Mouse (Mus musculus) hindbrain, embryonic 16.5 days (tissue): ENCODE results near the gene Castor1. TPM values are rescaled to one million over a fixed set of nuclear protein-coding genes. Genes with fewer than 3 reads are reported as not detected.

Source experiments
- ATAC-seq: fragments of 200-750 bp; cut with Nextera tagmentation; 2 replicates; pipeline ENCODE4 v1.8.0; 2017; ENCODE audit warnings: moderate TSS enrichment, moderate library complexity
- H3K27ac ChIP-seq: fragments of 300-500 bp; sonication (generic); 2 replicates; pipeline ENCODE4 v1.5.1; 2014; ENCODE audit warnings: low read depth, mild to moderate bottlenecking, control low read depth, low read length, moderate library complexity
- H3K27me3 ChIP-seq: fragments of 300-500 bp; sonication (generic); replicated peaks from 2 replicates; pipeline ENCODE4 v1.6.1; 2014; ENCODE audit warnings: low read length; ENCODE audit not compliant: control insufficient read depth, insufficient read depth
- H3K36me3 ChIP-seq: fragments of 300-500 bp; sonication (generic); 2 replicates; pipeline ENCODE4 v1.6.1; 2014; ENCODE audit warnings: mild to moderate bottlenecking, low read length, moderate library complexity, mixed read lengths; ENCODE audit not compliant: control insufficient read depth, insufficient read depth
- H3K4me1 ChIP-seq: fragments of 300-500 bp; sonication (generic); 2 replicates; pipeline ENCODE4 v1.6.1; 2014; ENCODE audit warnings: low read depth, low read length; ENCODE audit not compliant: control insufficient read depth, insufficient read depth
- H3K4me2 ChIP-seq: fragments of 300-500 bp; sonication (generic); 2 replicates; pipeline ENCODE4 v1.6.1; 2014; ENCODE audit warnings: mild to moderate bottlenecking, low read length, control low read depth, moderate library complexity
- H3K4me3 ChIP-seq: fragments of 300-500 bp; sonication (generic); 2 replicates; pipeline ENCODE4 v1.5.1; 2014; ENCODE audit warnings: mild to moderate bottlenecking, low read length, control low read depth, moderate library complexity
- H3K9ac ChIP-seq: fragments of 300-500 bp; sonication (generic); 2 replicates; pipeline ENCODE4 v1.6.1; 2014; ENCODE audit warnings: low read depth, mild to moderate bottlenecking, control low read depth, low read length, moderate library complexity
- H3K9me3 ChIP-seq: fragments of 300-500 bp; sonication (generic); 2 replicates; pipeline ENCODE4 v1.6.1; 2014; ENCODE audit warnings: mild to moderate bottlenecking, low read length, moderate library complexity; ENCODE audit not compliant: control insufficient read depth
- WGBS: fragments of 180-500 bp; shearing (Covaris S2); extraction: QIAGEN DNeasy Blood & Tissue Kit; methylation state at CpG from one replicate; pipeline ENCODE4 v1.1.7; 2014; 5-methylcytosine and 5-hydroxymethylcytosine counted together
- polyA plus RNA-seq: library from polyadenylated mRNA; unstranded; fragments of >200 nt; fragmentation: Nextera tagmentation; extraction: Ambion mirVana; gene quantifications from 2 replicates; pipeline ENCODE4 v1.2.1, GENCODE M21; 2015

The Castor1 gene
- polyA plus RNA-seq, 1 experiment from 2014 or later, result 7.4 TPM

DNA sequence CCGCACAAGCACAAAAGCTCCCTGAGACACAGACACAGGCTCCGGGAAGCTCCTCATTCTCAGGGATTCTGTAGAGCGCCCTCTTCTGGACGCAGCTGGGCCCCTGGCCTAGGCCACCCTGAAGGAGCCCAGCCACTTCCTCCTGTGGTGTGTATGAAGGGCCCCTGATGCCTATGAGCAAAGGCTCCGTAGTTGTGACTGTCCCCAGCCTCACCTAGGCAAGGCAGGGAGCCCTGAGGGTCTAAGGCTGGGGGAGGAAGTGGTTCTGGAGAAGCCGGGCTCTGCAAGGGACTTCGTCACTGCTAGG is 43.1 kb downstream of the Castor1 start:
- WGBS, result 43% methylated on average over 7 of the region's 7 CpGs
- Histone ChIP-seq H3K4me2 (no peak overlapping the region), H3K4me3 (no peak overlapping the region), H3K4me1 (peaks cover 14% of the 10 kb centered on the region), H3K9me3 (no peaks in the 10 kb centered on the region), H3K27me3 (peaks cover 16% of the 10 kb centered on the region), H3K36me3 (no peaks in the 10 kb centered on the region), H3K27ac (no peak overlapping the region), H3K9ac (no peak overlapping the region)
- no peak for ATAC-seq

DNA sequence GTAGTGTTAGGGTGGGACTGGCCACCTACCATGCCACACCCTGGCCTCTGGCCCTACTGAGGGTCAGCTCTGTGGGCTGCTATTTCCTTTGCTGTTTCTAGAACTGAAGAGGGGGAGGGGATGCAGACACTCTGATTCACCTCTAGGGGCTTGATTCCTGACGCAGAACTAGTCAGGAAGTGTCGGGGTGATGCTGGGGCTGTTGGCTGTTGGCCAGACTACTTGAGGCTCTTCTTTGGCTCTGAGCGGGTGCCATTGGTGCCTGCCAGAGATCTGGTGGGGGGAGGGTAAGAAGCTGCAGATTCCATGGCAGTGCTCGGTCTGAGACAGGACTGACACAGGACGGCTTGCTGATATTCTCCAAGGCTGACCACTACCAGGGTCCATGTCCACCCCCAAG is 43.9 kb downstream of the Castor1 start:
- Histone ChIP-seq H3K36me3 (no peaks in the 10 kb centered on the region), H3K9ac (no peak overlapping the region), H3K27ac (no peak overlapping the region), H3K4me2 (no peak overlapping the region), H3K4me3 (no peak overlapping the region), H3K9me3 (no peaks in the 10 kb centered on the region), H3K4me1 (peaks cover 18% of the 10 kb centered on the region), H3K27me3 (peaks cover 18% of the 10 kb centered on the region)
- ATAC-seq, result 0 out of 2 replicates have a peak, but pooled peaks have one; percentile 21
- 23% methylated on average over 5 of the region's 5 CpGs for WGBS

DNA sequence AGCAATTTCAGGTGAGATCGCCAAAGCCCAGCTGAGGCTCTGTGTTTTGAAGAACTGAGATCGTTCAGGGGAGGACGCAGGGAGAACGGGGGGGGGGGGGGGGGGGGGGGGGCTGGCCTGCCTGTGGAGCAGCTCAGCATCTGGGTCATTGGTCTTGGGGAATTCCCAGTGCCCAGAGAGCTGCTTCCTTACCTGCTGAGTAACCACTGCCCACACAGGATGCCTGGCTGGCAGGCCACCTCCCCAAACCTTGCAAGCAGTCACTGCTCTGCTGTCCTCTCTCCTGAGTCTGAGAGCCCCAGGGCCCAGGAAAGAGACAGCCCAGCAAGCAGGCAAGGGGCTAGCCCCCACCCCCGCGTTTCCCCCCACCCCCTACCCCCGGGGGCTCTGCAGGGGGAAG is 44.8 kb downstream of the Castor1 start:
- no peak overlapping the region for H3K4me3 ChIP-seq
- no peak overlapping the region; the same call in 1 of the 2 replicates for H3K9ac ChIP-seq
- H3K4me1 ChIP-seq, result peaks cover 19% of the 10 kb centered on the region
- no peak overlapping the region for H3K4me2 ChIP-seq
- ATAC-seq, result no peak
- peaks cover 27% of the 10 kb centered on the region for H3K27me3 ChIP-seq
- no peaks in the 10 kb centered on the region for H3K9me3 ChIP-seq
- WGBS, result 28% methylated on average over 7 of the region's 7 CpGs
- no peak overlapping the region for H3K27ac ChIP-seq
- no peaks in the 10 kb centered on the region for H3K36me3 ChIP-seq

- H3K9ac ChIP-seq, result no peak overlapping the region
These were observed 45.3 kb downstream of the Castor1 start for GRCm38 (mm10) chr11:4263296-4263695.

GRCm38 (mm10) chr11:4264066-4264465 is 46.0 kb downstream of the Castor1 start:
- peaks cover 18% of the 10 kb centered on the region for H3K4me1 ChIP-seq
- no peak for ATAC-seq
- H3K9me3 ChIP-seq, result no peaks in the 10 kb centered on the region
- no peak overlapping the region for H3K4me3 ChIP-seq
- no peak overlapping the region for H3K4me2 ChIP-seq
- WGBS, result 70% methylated on average over 7 of the region's 7 CpGs
- H3K27ac ChIP-seq, result no peak overlapping the region
- H3K27me3 ChIP-seq, result peaks cover 29% of the 10 kb centered on the region
- no peaks in the 10 kb centered on the region for H3K36me3 ChIP-seq
- no peak overlapping the region for H3K9ac ChIP-seq

More at GRCm38 (mm10) chr11:4263296-4263695, 45.3 kb downstream of the Castor1 start:
- no peak overlapping the region for H3K27ac ChIP-seq
- peaks cover 29% of the 10 kb centered on the region for H3K27me3 ChIP-seq
- no peaks in the 10 kb centered on the region for H3K9me3 ChIP-seq
- no peak for ATAC-seq
- H3K4me1 ChIP-seq, result peaks cover 19% of the 10 kb centered on the region
- WGBS, result 22% methylated on average over 1 of the region's 1 CpGs
- no peak overlapping the region for H3K4me3 ChIP-seq
- no peak overlapping the region for H3K4me2 ChIP-seq
- H3K36me3 ChIP-seq, result no peaks in the 10 kb centered on the region

DNA sequence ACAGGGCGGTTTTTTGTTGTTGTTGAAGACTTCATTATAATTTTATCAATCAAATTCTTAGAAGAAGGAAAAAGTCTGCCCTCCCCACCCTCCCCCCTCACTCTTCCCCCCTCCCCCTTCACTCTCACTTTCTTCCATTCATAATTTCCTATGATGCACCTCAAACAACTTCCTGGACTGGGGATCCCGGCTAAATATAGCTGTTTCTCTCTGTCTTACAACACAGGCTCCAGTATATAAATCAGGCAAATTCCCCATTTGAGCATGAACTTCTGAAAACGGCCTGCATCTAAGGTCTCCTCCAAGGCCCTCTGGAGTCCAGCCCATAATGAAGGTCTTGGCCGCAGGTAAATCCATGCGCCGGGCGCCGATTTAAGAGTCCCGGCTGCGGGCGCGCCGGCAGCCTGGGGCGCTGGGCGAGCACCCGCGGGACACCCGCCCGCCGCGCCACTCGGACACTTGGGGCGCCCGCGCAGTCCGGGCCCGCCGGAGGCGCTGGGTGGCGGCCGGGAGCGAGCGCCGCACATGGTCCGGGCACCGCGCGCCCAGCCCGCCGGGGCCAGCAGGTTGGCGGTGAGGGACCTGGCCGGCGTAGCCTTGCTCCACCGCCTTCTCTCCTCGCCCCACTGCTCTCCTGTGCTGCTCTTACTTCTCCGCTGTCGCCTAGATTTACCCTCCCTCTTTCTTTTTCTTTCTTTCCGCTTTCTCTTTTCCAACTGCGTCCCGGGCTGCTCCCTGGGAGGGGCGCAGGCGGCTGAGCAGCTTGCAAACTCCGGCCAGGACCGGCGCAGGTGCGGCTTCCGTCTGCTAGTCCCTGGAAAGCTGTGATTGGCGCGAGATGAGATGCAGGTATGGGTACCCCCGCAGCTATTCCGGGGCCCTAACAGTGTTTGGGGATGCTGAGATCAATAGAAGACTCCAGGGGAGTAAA is 48.5 kb downstream of the Castor1 start:
- H3K9ac ChIP-seq, result peak overlapping the region; percentile 69
- peak overlapping the region; percentile 60 for H3K4me3 ChIP-seq
- under 1% methylated on average over 45 of the region's 61 CpGs for WGBS
- peaks cover 29% of the 10 kb centered on the region for H3K27me3 ChIP-seq
- no peaks in the 10 kb centered on the region for H3K36me3 ChIP-seq
- no peak overlapping the region for H3K27ac ChIP-seq
- peaks cover 14% of the 10 kb centered on the region for H3K4me1 ChIP-seq
- peak overlapping the region; percentile 100 for H3K4me2 ChIP-seq
- H3K9me3 ChIP-seq, result no peaks in the 10 kb centered on the region
- ATAC-seq, result peak; percentile 58

GRCm38 (mm10) chr11:4267202-4267578 is 49.2 kb downstream of the Castor1 start:
- Histone ChIP-seq H3K9ac (peak overlapping the region; percentile 69), H3K4me3 (peak overlapping the region; percentile 60), H3K9me3 (no peaks in the 10 kb centered on the region), H3K27me3 (peaks cover 29% of the 10 kb centered on the region), H3K4me1 (peaks cover 9% of the 10 kb centered on the region), H3K27ac (no peak overlapping the region), H3K4me2 (peak overlapping the region; percentile 100), H3K36me3 (no peaks in the 10 kb centered on the region)
- 10% methylated on average over 13 of the region's 13 CpGs for WGBS
- ATAC-seq, result no peak

DNA sequence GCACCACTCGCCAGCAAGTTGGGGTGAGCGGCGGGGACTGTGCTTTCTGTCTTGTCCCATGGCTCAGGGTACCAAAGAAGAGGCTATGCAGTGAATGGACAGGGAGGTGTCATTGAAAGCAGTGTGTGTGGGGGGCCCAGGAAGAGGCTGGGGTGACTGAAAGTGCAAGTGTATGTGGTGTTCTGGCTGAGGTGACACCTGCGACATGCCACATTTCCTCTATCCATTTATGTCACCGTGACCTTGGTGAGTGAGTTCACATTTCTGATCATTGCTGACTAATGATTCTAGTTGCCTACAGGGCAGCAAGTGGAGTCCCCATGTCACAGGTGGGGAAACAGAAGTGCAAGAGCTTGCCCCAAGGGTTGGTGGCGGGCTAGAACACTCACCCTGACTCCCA is 50.5 kb downstream of the Castor1 start:
- no peak for ATAC-seq

DNA sequence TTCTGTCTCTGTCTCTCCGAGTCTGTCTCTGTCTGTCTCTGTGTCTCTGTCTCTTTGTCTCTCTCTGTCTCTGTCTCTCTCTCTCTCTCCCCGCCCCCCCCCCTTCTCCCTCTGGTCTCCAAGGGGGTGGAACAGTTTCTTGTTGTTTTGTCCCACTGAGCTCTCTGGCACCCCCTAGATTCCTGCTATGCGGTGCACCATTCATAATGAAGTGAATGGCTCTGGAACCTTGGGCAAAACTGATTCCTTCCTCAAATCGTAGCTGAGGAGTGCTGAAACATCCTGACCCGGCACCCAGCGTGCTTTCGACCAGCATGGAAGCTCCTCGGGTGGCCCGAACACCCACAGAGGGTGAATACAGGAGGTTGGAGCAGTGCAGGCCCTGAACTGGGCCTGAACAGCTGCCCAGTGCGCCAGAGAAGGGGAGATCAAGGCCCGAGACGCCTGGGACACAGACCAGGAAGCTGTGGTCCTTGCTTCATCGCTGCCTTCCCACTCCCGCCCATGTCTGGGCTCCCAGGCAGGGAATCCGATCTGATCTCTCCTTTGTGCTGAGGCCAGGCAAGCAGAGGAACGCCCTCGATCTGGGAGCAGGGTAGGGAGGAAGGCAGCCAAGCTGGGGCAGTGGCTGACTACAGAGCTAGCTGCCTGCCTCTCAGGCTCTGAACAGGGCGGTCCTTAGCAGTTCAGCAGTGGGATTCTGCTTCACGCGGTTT is 52.9 kb downstream of the Castor1 start:
- H3K4me3 ChIP-seq, result no peak overlapping the region
- no peaks in the 10 kb centered on the region for H3K9me3 ChIP-seq
- no peak for ATAC-seq
- H3K27me3 ChIP-seq, result peaks cover 13% of the 10 kb centered on the region
- WGBS, result 27% methylated on average over 20 of the region's 20 CpGs
- H3K36me3 ChIP-seq, result no peaks in the 10 kb centered on the region
- H3K9ac ChIP-seq, result peak overlapping the region; percentile 30; the same call in 1 of the 2 replicates
- H3K27ac ChIP-seq, result no peak overlapping the region
- H3K4me2 ChIP-seq, result no peak overlapping the region
- peaks cover 8% of the 10 kb centered on the region for H3K4me1 ChIP-seq

More for the DNA sequence above, 50.5 kb downstream of the Castor1 start:
- H3K4me1 ChIP-seq, result peaks cover 8% of the 10 kb centered on the region
- no peak overlapping the region for H3K27ac ChIP-seq
- no peak overlapping the region for H3K4me3 ChIP-seq
- H3K36me3 ChIP-seq, result no peaks in the 10 kb centered on the region
- no peaks in the 10 kb centered on the region for H3K9me3 ChIP-seq
- 90% methylated on average over 6 of the region's 6 CpGs for WGBS
- peaks cover 27% of the 10 kb centered on the region for H3K27me3 ChIP-seq
- no peak overlapping the region for H3K4me2 ChIP-seq
- H3K9ac ChIP-seq, result no peak overlapping the region
